Mouse (Mus musculus): ENCODE results near the gene Htt. TPM values are rescaled to one million over a fixed set of nuclear protein-coding genes. Genes with fewer than 3 reads are reported as not detected.

Htt gene
- total RNA-seq, 2 experiments from 2014 or later = 78.9 to 80.3 TPM

DNA sequence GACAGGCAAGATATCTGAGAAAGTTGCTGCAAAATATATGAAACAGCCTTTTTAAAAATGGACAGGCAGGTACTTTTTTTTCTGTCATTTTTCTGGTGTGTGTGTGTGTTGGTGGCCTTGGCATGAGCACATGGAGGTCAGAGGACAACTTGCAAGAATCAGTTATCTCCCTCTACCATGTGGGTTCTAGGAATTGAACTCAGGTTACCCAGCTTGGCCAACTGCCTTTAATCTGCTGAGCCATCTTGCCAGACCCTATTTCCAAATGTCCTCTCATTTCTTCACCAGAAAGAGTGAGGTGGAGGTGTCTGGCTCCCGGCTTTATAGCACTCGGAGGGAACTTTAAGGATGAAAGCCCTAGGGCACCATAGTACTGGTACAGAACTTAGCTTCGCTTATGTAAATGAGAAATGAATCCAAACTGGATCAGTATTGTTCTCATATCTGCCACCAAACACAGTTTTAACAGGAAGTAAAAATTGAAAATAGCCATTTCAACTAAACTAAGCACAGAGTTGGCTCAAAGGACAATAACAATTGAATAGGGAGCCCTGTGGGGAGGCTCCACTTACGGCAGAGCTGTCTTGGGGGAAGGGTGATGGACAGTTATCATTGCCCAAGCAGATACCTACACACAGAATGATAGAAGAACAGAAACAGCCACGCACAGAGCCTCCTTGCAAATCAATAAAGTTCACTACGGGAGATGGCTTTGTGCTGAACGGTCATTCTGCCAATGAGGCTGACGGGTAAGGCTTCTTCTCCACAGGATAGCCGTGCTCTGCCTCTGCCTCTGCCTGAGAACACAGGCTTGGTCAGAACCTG, 168.8 kb downstream of the Htt start:
- DNase-seq (ENCODE audit: low spot score in 2 of 2) = no peak

DNA sequence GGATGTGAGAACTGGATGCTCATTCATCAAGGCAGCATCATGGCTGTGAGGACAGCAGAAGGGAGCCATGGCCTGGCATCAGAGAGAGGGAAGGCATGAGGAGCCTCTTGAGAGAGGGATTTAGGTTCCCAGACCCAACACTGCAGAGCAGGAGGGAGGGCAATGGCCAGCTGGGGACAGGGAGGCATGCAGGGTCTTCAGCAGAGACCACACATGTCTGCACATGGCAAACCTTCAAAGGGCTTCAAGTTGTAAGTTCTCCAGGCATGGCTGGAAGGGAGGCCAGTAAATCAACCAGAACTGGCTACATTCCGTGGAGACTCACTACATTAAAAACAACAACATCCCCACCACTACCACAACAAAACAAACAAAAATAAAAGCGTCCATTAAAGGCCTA, 169.6 kb downstream of the Htt start:
- DNase-seq (ENCODE audit: low spot score in 2 of 2) = no peak

DNA sequence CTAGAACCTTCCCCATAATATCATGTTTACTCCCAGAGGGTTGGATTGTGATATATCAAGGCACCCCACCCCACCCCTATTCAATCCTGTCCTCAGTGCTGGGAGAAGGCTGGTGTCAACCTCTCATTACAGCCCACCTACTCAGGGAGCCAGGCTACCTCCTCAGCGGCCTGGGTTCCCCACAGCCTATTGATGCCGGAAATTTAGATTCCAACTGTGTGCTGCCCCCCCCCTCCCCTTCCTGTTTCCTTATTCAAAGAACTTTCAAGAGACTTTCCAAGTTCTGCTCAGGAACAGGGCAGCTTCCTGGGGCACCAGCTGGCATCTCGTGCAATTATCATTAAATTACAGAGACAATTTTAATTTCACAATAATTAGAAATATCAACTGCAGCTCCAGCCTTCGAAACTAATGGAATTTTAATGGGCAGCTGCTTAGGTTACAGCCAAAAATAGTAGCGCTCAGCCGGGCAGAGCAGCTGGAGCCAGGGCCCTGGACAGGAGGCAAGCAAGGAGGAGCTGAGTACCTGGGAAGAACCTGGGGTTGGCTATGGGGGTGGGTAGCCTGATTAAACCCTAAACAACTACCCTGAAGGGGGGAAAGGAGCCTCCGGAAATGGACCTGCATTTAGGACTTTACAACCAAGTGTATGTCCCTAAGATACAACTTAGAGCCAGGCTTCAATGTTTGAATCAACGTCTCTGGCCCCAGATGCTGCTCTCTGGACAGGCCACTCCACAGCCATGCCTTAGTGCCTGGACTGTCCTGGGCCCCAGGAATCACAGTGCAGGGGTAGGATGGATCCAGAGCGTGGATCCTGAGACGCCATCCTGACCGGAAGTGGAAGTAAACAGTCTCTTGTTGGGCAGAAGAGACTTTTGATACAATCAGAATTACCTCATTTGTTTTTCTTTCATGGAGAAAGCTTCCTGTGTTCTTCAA, 170.2 kb downstream of the Htt start:
- DNase-seq (ENCODE audit: low spot score in 2 of 2) = no peak

DNA sequence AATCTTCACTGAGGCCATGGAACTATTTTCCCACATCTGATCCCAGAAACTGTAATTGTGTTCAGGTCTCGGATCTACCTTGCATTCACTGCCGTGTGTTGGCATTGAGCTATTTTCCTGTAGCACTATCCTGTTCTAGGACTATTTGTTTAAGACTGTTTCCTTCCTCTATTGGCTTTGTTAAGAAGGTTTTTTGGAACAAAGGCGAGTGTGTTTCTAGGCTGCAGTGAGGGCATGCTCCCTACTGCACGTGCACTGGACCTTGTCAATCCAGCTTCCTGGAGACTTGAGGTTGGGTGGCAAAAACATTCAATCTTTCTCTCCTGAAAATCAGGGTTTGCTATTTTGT, 170.9 kb downstream of the Htt start:
- DNase-seq (ENCODE audit: low spot score in 2 of 2) = no peak

DNA sequence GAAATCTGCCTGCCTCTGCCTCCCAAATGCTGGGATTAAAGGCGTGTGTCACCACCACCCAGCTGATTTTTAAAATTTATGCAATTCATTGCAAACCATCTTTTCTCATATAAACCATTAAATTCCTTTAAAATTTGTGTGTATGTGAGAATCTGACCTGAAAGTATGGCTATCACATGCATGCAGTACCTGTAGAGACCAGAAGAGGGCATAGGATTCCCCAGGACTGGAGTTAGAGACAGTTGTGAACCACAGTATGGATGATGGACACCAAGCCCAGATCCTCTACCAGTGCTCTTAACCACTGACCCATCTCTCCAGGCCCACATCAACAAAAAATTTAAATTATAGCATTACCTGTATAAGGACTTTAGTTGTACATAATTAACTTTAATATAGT, 171.9 kb downstream of the Htt start:
- DNase-seq (ENCODE audit: low spot score in 2 of 2) = no peak

DNA sequence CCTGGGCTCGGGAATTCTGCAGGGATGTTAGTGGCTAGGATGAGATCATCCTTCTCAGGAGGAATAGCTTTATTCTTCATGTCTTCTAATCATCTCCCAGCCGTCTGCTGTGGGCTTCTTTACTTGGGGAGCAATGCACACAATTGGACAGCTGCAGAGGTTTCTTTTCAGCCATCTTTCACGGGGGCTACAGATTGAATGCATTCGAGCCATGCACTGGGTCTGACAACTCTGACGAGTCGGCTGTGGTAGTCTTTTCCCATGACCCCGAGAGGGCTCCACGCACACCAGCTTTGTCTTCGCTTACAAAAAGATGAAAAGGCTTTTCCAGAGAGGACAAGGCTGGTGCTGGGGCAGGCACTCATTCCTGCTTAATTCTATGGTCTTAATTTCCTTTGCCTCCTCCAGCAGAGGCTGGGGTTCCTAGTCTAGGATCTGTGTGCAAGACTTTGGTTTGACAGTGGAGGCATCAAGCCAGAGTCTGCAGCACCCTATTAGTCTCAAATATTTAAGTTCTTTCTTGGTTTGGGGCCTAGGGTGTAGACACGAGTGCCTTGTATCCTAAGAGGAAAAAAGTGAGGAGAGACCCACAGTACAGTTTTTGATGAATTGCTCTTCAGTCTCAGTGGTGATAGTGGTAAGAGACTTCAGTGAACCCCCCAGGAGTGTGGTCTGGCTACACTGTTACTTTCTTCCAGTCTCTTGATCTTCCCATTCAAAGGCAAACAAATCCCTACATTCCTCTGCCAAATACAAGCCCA, 180.3 kb downstream of the Htt start:
- no peak for DNase-seq (ENCODE audit: low spot score in 2 of 2)

DNA sequence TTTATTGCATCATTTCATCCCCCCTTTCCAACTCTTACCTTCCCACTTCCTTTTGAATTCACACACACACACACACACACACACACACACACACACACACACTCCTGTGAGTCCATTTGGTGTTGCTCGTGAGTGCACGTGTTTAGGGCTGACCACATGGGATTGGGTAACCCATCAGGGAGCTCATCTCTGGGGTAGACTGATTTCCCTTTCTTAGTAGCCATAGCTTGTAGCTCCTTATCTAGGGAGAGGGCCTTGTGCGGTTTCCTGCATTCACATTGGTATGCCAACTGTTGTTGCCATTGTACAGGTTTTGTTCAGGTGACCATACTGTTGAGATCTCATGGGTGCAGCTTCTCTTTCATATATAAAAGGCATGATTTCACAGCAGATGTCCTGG, 181.9 kb downstream of the Htt start:
- DNase-seq (ENCODE audit: low spot score in 2 of 2) = no peak

DNA sequence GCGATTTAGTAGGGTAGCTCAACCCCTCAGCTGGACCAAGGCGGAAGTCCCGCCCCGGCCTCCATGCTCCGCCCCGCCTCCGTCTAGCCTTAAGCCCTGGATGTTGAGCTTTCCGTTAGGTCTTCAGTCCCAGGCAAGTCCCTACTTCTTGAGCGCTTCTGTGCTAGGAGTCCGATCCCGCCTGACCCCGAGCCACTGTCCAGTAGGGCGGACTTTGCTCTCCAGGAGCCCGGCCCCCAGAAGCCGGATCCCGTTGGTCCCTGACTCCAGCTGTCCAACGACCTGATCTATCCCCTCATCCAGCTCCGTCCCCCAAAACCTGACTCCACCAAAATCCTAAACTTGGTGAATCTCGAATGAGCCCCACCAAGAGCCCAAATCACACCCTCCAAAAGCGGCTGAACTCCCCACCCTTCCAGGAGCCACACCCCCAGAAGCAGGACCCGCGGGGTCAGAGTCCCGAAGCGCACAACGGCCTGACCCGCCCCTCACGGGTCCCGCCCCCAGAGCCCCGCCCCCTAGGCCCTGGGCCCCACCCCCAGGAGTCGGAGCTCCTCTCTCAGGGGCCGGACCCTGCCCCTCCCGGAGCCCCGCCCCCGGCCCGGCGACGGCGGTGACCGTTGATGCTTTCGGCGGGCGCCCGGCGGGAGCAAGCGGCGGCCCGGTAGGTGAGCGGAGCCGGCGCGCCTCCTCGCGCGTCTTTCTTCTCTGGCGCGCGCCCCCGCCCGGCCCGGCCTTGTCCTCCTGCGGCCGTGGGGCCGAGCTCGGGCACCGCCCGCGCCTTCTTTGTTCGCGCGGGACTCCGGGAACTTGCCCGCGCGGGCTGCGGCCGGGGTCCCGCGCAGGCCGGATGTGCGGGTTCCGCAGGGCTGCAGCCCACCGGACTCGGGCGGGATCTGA, 187.6 kb downstream of the Htt start, which contains the start of gene Rgs12:
Rgs12 (plus strand) TSS at position 585 of the 900 bp plus-strand sequence.
- DNase-seq (ENCODE audit: low spot score in 2 of 2) = peak; percentile 18 to 44

DNA sequence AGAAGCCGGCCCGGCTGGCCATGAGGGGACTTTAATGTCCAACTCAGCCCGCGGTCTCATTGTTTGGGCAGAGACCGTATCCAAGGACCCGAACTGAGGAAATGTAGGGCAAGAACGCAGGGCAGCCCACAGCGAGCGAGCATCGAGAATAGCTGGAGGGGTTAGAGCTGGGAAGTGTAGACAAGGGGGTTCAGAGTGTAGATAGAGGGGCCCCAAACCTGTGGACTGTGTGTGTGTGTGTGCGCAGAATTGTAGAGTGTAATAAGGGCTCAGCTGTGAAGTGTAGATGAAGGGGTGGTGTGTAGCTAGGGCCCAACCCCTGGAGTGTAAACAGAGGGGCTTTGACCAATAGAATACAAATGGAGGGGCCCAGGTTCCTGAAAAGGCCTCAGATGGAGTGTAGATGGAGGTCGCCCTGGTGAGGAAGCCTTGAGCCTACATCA, 188.2 kb downstream of the Htt start:
- no peak for DNase-seq (ENCODE audit: low spot score in 2 of 2)

DNA sequence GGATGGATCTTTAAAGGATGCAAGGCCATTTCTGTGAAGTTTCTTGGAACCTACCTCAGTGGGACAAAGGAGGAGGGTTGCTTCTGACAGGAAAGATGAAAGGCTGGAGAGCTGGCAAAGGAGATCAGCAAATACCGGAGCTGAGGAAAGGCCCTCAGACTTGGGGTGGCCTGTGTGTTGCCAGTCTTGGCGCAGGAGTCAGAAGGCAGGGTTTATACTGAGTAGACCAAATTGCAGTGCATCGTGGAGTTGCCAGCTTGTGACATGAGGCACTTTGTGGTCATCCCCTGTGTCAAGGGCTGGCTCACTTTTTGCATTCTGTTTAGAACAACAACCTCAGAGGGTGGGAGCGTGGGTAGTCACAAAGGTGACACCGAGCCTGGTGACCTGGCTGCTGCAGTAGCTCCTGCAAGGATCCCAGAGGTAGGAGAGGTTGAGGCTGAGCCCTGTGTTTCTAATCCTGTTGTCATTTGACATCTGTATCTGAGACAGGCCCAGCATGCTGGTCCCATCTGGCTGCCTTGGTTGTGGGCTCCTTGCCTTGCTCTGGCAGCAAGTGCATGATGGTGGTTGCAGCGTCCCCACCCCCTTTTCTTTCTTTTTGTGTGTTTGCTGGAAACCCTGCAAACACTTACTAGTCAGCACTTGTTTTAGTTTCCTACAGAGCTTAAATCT, 189.1 kb downstream of the Htt start:
- no peak for DNase-seq (ENCODE audit: low spot score in 2 of 2)

DNA sequence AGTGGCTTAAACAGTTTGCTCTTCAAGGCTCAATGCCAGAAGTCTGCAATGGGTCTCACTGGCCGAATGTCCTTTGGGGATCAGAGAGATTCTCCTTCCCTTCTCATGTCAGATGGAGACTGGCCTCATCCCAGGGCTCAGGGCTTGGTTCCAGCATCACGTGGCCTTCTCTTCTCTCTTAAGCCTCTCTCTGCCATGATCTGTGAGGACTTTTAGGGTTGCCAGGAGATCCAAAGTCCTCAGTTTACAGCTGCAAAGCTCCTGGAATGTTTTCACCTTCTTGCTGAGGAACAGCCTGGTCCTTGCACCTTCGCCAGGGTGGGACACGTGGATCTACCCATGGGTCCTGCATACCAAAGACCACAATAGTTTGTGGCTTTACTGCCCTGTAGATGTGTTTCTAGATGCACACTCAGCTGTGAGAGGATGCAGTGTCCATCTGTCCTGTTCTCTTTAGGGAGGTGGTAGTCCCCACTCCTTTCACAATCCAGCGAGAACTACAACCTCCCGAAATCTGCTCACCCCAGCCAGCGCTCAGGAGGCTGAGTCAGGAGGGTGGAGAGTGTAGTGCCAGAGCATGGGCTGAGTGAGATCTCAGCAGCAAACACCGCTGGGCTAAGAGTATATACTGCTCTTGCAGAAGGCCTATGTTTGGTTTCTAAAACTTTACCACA, 189.8 kb downstream of the Htt start:
- no peak for DNase-seq (ENCODE audit: low spot score in 2 of 2)

DNA sequence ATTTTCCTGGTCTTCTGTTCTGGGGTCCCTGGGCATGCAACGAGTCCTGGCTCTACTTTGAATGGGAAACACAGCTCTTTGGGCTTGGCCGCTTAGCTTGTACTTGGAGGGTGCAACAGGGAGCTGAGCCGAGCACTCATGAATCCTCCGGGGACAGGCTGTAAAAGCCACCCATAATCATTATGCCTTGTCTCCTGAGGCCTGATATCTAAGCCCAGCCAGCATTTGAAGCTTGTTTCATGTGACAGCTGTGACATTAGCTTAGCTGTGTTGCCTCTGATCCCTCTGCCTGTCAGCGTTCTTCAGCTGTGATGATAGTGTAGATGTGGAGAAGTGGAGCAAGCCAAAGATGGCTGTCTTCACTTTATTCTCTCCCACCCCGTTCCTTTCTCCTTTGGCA, 193.0 kb downstream of the Htt start:
- no peak for DNase-seq (ENCODE audit: low spot score in 2 of 2)

DNA sequence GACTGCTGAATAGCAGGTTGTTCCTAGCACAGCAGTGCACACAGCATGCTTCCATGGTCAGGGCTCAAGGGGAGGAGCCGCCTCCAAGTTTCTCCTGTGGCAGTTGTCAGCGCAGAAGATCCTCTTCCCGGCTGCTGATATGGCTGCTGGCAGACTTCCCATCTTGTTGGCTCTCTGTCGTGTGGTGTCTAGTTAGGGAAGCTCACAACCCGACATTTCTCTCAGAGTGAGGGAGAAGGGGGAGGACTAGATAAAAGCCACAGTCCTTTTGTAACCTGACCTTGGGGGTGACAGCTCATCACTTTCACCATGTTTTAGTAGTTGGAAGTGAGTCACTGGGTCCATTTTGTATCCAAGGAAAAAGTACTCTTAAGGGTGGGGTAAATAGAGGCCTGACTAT, 194.1 kb downstream of the Htt start:
- DNase-seq (ENCODE audit: low spot score in 2 of 2) = no peak

DNA sequence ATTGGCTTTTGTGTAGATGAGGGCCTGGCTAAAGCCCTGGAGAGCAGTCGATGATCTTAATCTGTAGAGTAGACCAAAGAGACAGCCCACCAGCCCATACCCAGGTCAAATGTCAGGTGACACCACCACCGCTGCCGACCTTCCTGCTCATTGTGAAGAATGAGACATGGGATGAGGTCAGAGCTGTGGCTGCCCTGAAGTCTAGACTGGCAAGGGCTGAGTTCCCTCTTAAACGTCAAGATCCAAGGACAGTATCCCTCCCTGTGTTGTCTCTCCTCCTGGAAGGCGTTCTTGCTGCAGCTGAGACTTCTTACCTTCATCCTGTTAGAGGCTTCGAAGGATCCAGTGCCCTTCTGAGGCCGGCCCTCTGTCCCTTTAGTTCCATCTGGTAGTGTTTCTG, 194.6 kb downstream of the Htt start:
- DNase-seq (ENCODE audit: low spot score in 2 of 2) = no peak

DNA sequence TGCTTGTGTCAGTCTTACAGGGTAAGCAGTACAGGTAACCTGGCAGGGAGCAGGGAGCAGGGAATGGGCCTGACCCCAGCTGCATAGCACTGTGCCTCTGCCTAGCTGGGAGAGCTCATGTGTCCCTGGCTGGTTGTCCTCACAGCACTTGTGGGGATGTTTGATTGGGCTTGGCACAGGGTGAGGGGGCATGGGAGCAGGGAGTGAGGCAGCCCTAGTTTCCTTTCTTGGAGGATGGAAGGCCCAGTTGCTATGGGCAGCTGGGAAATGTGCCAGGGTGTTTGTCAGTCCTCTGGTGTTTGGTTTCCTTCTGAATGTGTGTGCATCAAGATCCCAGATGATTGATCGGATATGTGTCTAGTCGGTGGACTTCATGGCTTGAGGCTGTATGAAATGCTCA, 195.5 kb downstream of the Htt start:
- peak in 1 of 2 experiments; percentile 21 for DNase-seq (ENCODE audit: low spot score in 2 of 2)

DNA sequence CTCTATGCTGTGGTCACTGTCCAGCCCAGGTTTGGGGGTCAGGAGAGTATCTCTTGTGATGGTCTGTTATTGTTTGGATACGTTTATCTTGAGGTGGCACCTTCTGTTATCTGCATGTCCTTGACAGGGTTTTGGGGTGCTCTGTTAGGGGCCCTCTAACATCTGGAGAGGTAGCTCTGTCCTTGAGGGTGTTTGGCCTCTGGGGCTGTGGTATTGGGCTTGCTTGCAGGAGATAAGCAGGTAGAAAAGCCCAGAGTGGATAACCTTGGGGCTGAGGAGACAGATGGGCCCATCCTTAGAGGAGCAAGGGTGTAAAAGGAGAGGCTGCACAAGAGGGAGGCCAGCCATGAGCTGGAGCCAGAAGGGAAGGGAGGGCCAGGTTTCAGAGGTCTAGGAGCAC, 198.5 kb downstream of the Htt start:
- no peak for DNase-seq (ENCODE audit: low spot score in 2 of 2)
